Mouse (Mus musculus) stomach, embryonic 14.5 days (tissue): ENCODE measurements around the gene Sh2d5. TPM values are rescaled to one million over a fixed set of nuclear protein-coding genes. Genes with fewer than 3 reads are reported as not detected.

Source experiments
- ATAC-seq: fragments of 200-750 bp; cut with Nextera tagmentation; 2 replicates; pipeline ENCODE4 v1.8.0; 2017; ENCODE audit warnings: low read depth, moderate TSS enrichment; ENCODE audit not compliant: insufficient number of reproducible peaks, insufficient read depth, low FRiP score
- H3K27ac ChIP-seq: fragments of 300-500 bp; sonication (generic); 2 replicates; pipeline ENCODE4 v1.5.1; 2014; ENCODE audit warnings: mild to moderate bottlenecking, low read length, moderate library complexity, mixed read lengths
- H3K27me3 ChIP-seq: fragments of 300-500 bp; sonication (generic); 2 replicates; pipeline ENCODE4 v1.6.1; 2014; ENCODE audit warnings: low read length, control low read depth, mixed read lengths; ENCODE audit not compliant: control insufficient read depth, insufficient read depth
- H3K36me3 ChIP-seq: fragments of 300-500 bp; sonication (generic); 2 replicates; pipeline ENCODE4 v1.6.1; 2014; ENCODE audit warnings: mild to moderate bottlenecking, control low read depth, low read length, moderate library complexity, mixed read lengths; ENCODE audit not compliant: control insufficient read depth, insufficient read depth
- H3K4me1 ChIP-seq: fragments of 300-500 bp; sonication (generic); 2 replicates; pipeline ENCODE4 v1.6.1; 2014; ENCODE audit warnings: low read length, control low read depth, mixed read lengths; ENCODE audit not compliant: control insufficient read depth, insufficient read depth
- H3K4me2 ChIP-seq: fragments of 300-500 bp; sonication (generic); replicated peaks from 2 replicates; pipeline ENCODE4 v1.6.1; 2014; ENCODE audit warnings: low read depth, low read length, control low read depth
- H3K4me3 ChIP-seq: fragments of 300-500 bp; sonication (generic); 2 replicates; pipeline ENCODE4 v1.5.1; 2014; ENCODE audit warnings: low read depth, low read length, control low read depth
- H3K9ac ChIP-seq: fragments of 300-500 bp; sonication (generic); replicated peaks from 2 replicates; pipeline ENCODE4 v1.6.1; 2014; ENCODE audit warnings: low read depth, mild to moderate bottlenecking, control low read depth, low read length, moderate library complexity, mixed read lengths
- H3K9me3 ChIP-seq: fragments of 300-500 bp; sonication (generic); 2 replicates; pipeline ENCODE4 v1.6.1; 2016; ENCODE audit warnings: low read depth, low read length, control low read depth; ENCODE audit not compliant: control insufficient read depth
- WGBS: fragments of 180-500 bp; shearing (Covaris S2); extraction: QIAGEN DNeasy Blood & Tissue Kit; methylation state at CpG from one replicate; pipeline ENCODE4 v1.1.7; 2014; 5-methylcytosine and 5-hydroxymethylcytosine counted together
- polyA plus RNA-seq: library from polyadenylated mRNA; unstranded; fragments of >200 nt; fragmentation: Nextera tagmentation; extraction: Ambion mirVana; gene quantifications from 2 replicates; pipeline ENCODE4 v1.2.1, GENCODE M21; 2014

Gene Sh2d5
- 0.41 and 0.48 TPM in 2 replicates for polyA plus RNA-seq

DNA sequence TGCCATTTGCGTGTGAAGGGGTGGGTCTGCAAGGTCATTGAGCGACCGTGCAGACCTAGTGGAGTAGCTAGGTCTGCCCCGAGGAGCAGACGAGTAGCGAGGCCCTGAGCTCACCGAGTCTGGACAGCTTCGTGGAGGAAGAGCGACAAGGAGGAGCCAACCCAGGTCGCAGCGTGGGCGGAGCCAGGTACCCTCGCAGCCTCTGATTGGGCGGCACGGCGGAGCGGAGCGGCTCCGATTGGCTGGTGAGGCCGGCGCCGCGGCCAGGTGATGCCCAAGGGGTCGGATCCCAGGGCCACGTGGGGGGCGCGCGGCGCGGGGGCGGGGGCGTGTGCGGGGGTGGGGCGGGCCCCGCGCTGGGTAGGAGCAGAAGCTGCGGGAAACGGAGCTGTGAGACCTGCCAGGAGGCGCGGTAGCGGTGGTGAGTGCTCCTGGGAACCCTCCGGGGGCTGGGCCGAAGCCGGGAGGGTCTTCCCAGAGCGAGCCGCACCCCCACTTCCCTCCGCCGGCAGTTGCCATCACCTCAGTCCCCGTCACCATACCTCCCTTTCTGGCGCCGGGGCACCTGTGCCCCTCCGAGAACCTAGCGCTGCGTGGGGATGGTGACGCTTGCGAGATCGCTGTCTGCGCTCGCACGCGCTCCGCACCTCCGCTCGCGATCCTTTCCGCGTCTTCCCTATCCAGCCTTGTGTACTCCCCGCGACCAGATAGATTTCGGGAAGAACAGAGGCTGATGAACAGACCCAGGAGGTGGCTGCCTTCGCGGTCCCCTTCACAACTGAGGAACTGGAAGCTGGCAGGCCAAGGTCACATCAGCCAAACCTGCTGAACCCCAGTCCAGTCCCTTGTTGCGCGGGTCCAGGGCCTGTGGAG, at the start of gene Sh2d5, which contains the start of gene Kif17:
Gene Sh2d5, plus strand, starts transcription at position 316 of the 873 bp plus-strand sequence.
Gene Kif17, plus strand, starts transcription at position 348 of the 873 bp plus-strand sequence.
- 0 out of 2 replicates have a peak within 1 kb of the TSS, but pooled peaks have one; percentile 2 for H3K9ac ChIP-seq
- H3K27ac ChIP-seq = no peak within 1 kb of the TSS
- H3K4me1 ChIP-seq = peaks cover 17% of the 10 kb centered on the region
- 2% methylated on average over 59 of the region's 74 CpGs for WGBS
- no peaks in the 10 kb centered on the region for H3K9me3 ChIP-seq
- H3K27me3 ChIP-seq = peaks cover 16% of the 10 kb centered on the region
- H3K36me3 ChIP-seq = peaks cover under 1% of the 10 kb centered on the region; the same call in 1 of the 2 replicates
- H3K4me3 ChIP-seq = peak within 1 kb of the TSS; percentile 42
- peak; percentile 85 for ATAC-seq
- H3K4me2 ChIP-seq = peak within 1 kb of the TSS; percentile 100

GRCm38 (mm10) chr4:138200769-138201168, 49.4 kb upstream of the Sh2d5 start:
- Histone ChIP-seq H3K27me3 (no peaks in the 10 kb centered on the region), H3K9ac (no peak overlapping the region), H3K4me1 (no peaks in the 10 kb centered on the region), H3K4me2 (no peak overlapping the region), H3K27ac (no peak overlapping the region), H3K4me3 (no peak overlapping the region), H3K9me3 (no peaks in the 10 kb centered on the region), H3K36me3 (peaks cover 77% of the 10 kb centered on the region)
- 86% methylated on average over 3 of the region's 3 CpGs for WGBS
- no peak for ATAC-seq

DNA sequence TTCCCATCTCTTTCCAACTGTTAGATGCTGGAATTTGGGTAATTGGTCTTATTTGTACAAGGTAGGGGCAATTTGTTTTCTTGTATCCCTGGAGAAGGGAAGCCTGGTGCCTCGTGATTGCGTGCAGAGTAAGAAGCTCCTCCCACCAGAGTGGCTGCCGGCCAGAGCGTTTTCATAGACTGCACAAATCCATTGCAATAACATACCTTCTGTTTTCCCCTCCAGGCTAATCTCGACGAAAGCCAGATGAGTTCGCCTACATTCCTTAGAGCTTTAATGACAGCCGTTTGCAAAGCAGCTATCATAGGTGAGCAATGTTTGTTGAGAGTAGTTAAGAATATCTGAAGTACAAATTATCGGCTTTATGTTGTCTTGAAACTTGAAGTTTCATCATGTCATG, 48.5 kb upstream of the Sh2d5 start:
- Histone ChIP-seq H3K4me2 (no peak overlapping the region), H3K27ac (no peak overlapping the region), H3K4me3 (no peak overlapping the region), H3K9ac (no peak overlapping the region), H3K27me3 (no peaks in the 10 kb centered on the region), H3K9me3 (no peaks in the 10 kb centered on the region), H3K36me3 (peaks cover 71% of the 10 kb centered on the region), H3K4me1 (no peaks in the 10 kb centered on the region)
- 61% methylated on average over 9 of the region's 9 CpGs for WGBS
- no peak for ATAC-seq

DNA sequence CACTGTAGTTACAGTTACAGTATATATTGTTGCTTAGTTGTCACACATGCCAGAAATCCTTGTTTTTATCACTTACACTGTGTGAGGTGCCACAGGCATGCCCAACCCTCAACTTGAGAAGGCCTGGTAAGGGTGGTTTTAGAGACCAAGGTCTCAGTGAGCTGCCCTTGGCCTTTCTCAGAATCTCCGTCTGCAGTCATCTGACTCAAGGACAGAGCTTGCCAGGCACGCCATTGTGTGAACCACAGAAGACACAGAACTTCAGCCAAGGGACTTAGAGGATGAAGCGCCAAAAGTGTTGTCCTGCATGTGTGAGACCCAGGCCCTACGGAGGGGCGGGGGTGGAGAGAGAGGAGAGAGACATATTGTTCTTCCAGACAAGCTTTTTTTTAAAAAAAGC, 40.1 kb upstream of the Sh2d5 start:
- WGBS = 87% methylated on average over 5 of the region's 5 CpGs
- Histone ChIP-seq H3K9me3 (no peaks in the 10 kb centered on the region), H3K4me1 (peaks cover 4% of the 10 kb centered on the region; the same call in 1 of the 2 replicates), H3K9ac (no peak overlapping the region), H3K27me3 (no peaks in the 10 kb centered on the region), H3K4me2 (no peak overlapping the region), H3K27ac (no peak overlapping the region), H3K36me3 (peaks cover 37% of the 10 kb centered on the region), H3K4me3 (no peak overlapping the region)
- ATAC-seq = no peak

GRCm38 (mm10) chr4:138213861-138214260, 36.3 kb upstream of the Sh2d5 start:
- H3K27me3 ChIP-seq = no peaks in the 10 kb centered on the region
- H3K4me1 ChIP-seq = peaks cover 23% of the 10 kb centered on the region
- H3K27ac ChIP-seq = no peak overlapping the region
- 61% methylated on average over 3 of the region's 3 CpGs for WGBS
- no peak overlapping the region for H3K4me3 ChIP-seq
- H3K9ac ChIP-seq = no peak overlapping the region
- peaks cover 12% of the 10 kb centered on the region; the same call in 1 of the 2 replicates for H3K36me3 ChIP-seq
- no peak for ATAC-seq
- H3K4me2 ChIP-seq = no peak overlapping the region
- no peaks in the 10 kb centered on the region for H3K9me3 ChIP-seq

DNA sequence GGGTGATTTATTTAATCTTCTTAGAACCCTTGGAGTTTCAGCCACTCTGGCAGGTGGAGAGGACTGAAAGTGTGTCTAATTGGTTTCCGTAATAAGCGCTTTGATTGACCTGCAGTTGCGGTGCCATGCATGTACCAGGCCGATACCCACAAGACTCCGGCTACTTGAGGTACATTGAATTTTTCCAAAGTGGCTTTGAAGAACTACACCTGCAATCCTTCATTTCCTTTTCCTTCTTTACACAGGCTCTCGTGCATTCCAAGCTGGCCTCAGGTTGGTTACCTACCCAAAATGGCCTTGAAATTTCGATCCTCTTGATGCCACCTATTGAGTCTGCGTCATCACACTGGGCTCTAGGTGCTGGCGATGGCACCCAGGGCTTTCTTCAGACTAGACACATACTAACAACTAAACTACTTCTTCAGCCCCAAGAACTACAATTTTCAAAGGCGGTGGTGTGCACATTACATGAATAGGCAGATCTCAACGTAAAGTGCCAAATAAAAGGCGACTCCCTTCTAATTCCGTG, 34.5 kb upstream of the Sh2d5 start:
- peak overlapping the region; percentile 91 for H3K4me3 ChIP-seq
- H3K36me3 ChIP-seq = no peaks in the 10 kb centered on the region; the same call in 1 of the 2 replicates
- no peaks in the 10 kb centered on the region for H3K9me3 ChIP-seq
- H3K4me2 ChIP-seq = peak overlapping the region; percentile 42
- peak overlapping the region; percentile 90 for H3K9ac ChIP-seq
- no peak for ATAC-seq
- H3K27me3 ChIP-seq = no peaks in the 10 kb centered on the region
- WGBS = 44% methylated on average over 13 of the region's 13 CpGs
- peak overlapping the region; percentile 99 for H3K27ac ChIP-seq
- peaks cover 33% of the 10 kb centered on the region for H3K4me1 ChIP-seq

DNA sequence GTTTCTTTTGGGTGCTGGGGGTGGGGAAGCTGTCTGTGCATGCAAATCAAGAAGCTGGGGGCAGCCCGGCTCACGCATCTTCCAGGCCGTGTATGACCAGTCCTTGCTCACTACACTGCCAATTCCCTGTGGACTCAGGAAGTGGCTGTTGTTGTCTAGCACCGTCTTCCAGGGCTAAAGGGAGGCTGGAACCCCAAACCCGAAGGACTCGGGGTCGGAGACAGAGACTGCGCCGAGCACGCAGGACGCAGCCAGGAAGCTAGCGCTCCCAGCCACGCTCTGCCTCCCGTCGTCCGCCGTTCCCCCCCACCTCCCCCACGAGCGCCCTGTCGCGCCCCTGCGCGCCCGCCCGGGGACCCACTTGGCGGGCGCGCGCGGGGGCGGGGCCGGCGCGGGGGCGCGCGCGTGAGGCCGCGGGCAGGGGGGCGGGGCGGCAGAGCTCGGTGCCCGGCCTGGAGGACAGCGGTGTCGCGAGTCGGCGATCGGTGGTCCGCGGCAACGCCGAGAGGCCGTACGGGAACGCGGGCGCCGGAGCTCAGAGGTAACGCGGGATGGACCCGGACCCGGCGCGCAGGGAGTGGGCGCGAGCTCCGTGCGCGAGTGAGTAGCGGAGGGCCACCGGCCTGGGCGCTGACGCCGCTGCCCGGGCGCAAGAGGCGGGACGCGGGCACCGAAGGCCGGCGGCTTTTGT, 33.9 kb upstream of the Sh2d5 start, which contains the start of gene Hp1bp3:
Gene Hp1bp3, plus strand, starts transcription at position 97 of the 691 bp plus-strand sequence.
- Histone ChIP-seq H3K9ac (peak within 1 kb of the TSS; percentile 98), H3K36me3 (peaks cover 1% of the 10 kb centered on the region), H3K4me3 (peak within 1 kb of the TSS; percentile 91), H3K4me2 (peak within 1 kb of the TSS; percentile 90), H3K27ac (peak within 1 kb of the TSS; percentile 99), H3K4me1 (peaks cover 33% of the 10 kb centered on the region), H3K27me3 (no peaks in the 10 kb centered on the region), H3K9me3 (no peaks in the 10 kb centered on the region)
- WGBS = under 1% methylated on average over 59 of the region's 84 CpGs
- ATAC-seq = peak; percentile 68

DNA sequence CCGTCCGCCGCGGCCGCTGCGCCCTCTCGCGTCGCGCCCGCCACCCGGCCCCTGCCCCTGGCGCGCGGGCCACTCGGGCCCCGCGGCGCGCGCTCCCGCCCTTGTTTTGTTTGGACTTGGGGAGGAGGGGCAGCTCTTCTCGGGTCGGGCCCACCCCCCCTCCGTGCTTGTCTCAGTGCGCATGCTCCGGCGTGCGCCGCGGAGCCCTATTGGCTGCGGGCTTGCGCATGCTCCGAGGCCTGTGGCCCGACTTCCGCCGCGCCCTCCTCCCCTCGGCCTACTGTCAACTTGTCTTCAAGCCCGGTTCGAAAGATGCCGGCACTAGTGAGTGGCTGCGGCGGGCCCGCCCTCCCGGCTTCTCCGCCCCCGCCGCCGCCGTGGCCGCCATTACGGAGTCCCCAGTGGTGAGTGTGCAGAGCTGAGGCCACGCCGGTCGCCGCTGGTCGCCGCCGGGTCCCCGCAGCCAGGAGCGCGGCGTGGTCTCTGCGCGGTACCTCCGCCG, 33.3 kb upstream of the Sh2d5 start:
- no peaks in the 10 kb centered on the region for H3K27me3 ChIP-seq
- WGBS = under 1% methylated on average over 38 of the region's 68 CpGs
- ATAC-seq = peak; percentile 95
- H3K4me2 ChIP-seq = peak overlapping the region; percentile 90
- H3K36me3 ChIP-seq = peaks cover 5% of the 10 kb centered on the region
- peak overlapping the region; percentile 98 for H3K9ac ChIP-seq
- peak overlapping the region; percentile 99 for H3K27ac ChIP-seq
- no peaks in the 10 kb centered on the region for H3K9me3 ChIP-seq
- H3K4me3 ChIP-seq = peak overlapping the region; percentile 91
- peaks cover 33% of the 10 kb centered on the region for H3K4me1 ChIP-seq
